Mouse (Mus musculus) MEL (cell line): ENCODE measurements at regions not wholly inside any gene's neighbourhood (a gene's known extent, or its start where the extent isn't known, plus 50 kb on each side); places are given as distances from the start of the nearest gene placed in this dataset.

Experiments used
- DNase-seq: peaks from one replicate; pipeline ENCODE4 v3.0.0; 2011; ENCODE audit warnings: low read depth, low spot score
- H3K27ac ChIP-seq: 2 replicates; pipeline ENCODE4 v1.5.1; 2012; ENCODE audit warnings: low read depth, mild to moderate bottlenecking, control low read depth, low read length, moderate library complexity; ENCODE audit not compliant: control insufficient read depth
- H3K27me3 ChIP-seq, 2 experiments: fragments of 150-350 bp in 1 of 2; sonication (generic) in 1 of 2; 2 replicates each; pipeline ENCODE4 v1.6.1; 2012; ENCODE audit warnings: low read length in 2 of 2, mild to moderate bottlenecking in 2 of 2, improper control_type of control experiment in 1 of 2, moderate library complexity in 1 of 2; ENCODE audit not compliant: insufficient read depth in 2 of 2, control insufficient read depth in 1 of 2
- H3K36me3 ChIP-seq, 2 experiments: 2 replicates each; pipeline ENCODE4 v1.6.1; 2012 to 2014; ENCODE audit warnings: low read length in 2 of 2, improper control_type of control experiment in 1 of 2, inconsistent platforms in 1 of 2, mild to moderate bottlenecking in 1 of 2; ENCODE audit not compliant: insufficient read depth in 2 of 2, control insufficient read depth in 1 of 2
- H3K4me1 ChIP-seq, 2 experiments: fragments of 150-350 bp in 1 of 2; sonication (generic) in 1 of 2; 2 replicates each; pipeline ENCODE4 v1.6.1; 2012; ENCODE audit warnings: low read length in 2 of 2, improper control_type of control experiment in 1 of 2, mild to moderate bottlenecking in 1 of 2; ENCODE audit not compliant: insufficient read depth in 2 of 2, control insufficient read depth in 1 of 2
- H3K4me3 ChIP-seq, 2 experiments: fragments of 150-350 bp in 1 of 2; sonication (generic) in 1 of 2; 2 replicates each; pipeline ENCODE4 v1.5.1; 2012; ENCODE audit warnings: low read depth in 2 of 2, low read length in 2 of 2, mild to moderate bottlenecking in 2 of 2, moderate library complexity in 2 of 2, control low read depth in 1 of 2, improper control_type of control experiment in 1 of 2; ENCODE audit not compliant: control insufficient read depth in 1 of 2, insufficient read depth in 1 of 2
- H3K79me2 ChIP-seq: 2 replicates; pipeline ENCODE4 v1.6.1; 2012; ENCODE audit warnings: mild to moderate bottlenecking, low read length, moderate library complexity; ENCODE audit not compliant: control insufficient read depth, poor library complexity, insufficient read depth
- H3K9ac ChIP-seq: 2 replicates; pipeline ENCODE4 v1.6.1; 2012; ENCODE audit warnings: low read depth, mild to moderate bottlenecking, control low read depth, low read length, moderate library complexity; ENCODE audit not compliant: control insufficient read depth, poor library complexity, severe bottlenecking
- H3K9me3 ChIP-seq: fragments of 150-350 bp; sonication (generic); replicated peaks from 2 replicates; pipeline ENCODE4 v1.6.1; 2012; ENCODE audit warnings: mild to moderate bottlenecking, low read length, improper control_type of control experiment, moderate library complexity; ENCODE audit not compliant: insufficient read depth
- BHLHE40 ChIP-seq: IDR thresholded peaks from 2 replicates; pipeline ENCODE4 v1.6.1; 2012; ENCODE audit warnings: low read depth, mild to moderate bottlenecking, inconsistent platforms, low read length, improper control_type of control experiment, borderline replicate concordance
- ELF1 ChIP-seq: IDR thresholded peaks from 2 replicates; pipeline ENCODE4 v1.6.1; 2014; ENCODE audit warnings: low read depth, mild to moderate bottlenecking, inconsistent platforms, low read length, improper control_type of control experiment, moderate library complexity
- HCFC1 ChIP-seq: IDR thresholded peaks from 2 replicates; pipeline ENCODE4 v1.6.1; 2012; ENCODE audit warnings: low read depth, mild to moderate bottlenecking, inconsistent platforms, low read length, improper control_type of control experiment, moderate library complexity
- JUND ChIP-seq: IDR thresholded peaks from 2 replicates; pipeline ENCODE4 v1.6.1; 2011; ENCODE audit warnings: low read depth, mild to moderate bottlenecking, improper control_type of control experiment, low read length
- KAT2A ChIP-seq: conservative IDR thresholded peaks from 2 replicates; pipeline ENCODE4 v1.6.1; 2012; ENCODE audit warnings: low read depth, low read length, improper control_type of control experiment, inconsistent platforms
- MAFK ChIP-seq: IDR thresholded peaks from 2 replicates; pipeline ENCODE4 v1.6.1; 2011; ENCODE audit warnings: low read depth, mild to moderate bottlenecking, low read length, improper control_type of control experiment, borderline replicate concordance
- MEF2A ChIP-seq: IDR thresholded peaks from 2 replicates; pipeline ENCODE4 v1.6.1; 2014; ENCODE audit warnings: low read depth, mild to moderate bottlenecking, inconsistent platforms, low read length, improper control_type of control experiment; ENCODE audit not compliant: poor library complexity, insufficient replicate concordance, severe bottlenecking; ENCODE audit errors: extremely low read depth
- MXI1 ChIP-seq: IDR thresholded peaks from 2 replicates; pipeline ENCODE4 v1.6.1; 2011; ENCODE audit warnings: mild to moderate bottlenecking, low read depth, low read length, improper control_type of control experiment
- MYB ChIP-seq: IDR thresholded peaks from 2 replicates; pipeline ENCODE4 v1.6.1; 2011; ENCODE audit warnings: mild to moderate bottlenecking, low read depth, low read length, improper control_type of control experiment
- POLR2AphosphoS2 ChIP-seq: IDR thresholded peaks from 2 replicates; pipeline ENCODE4 v1.6.1; 2011; ENCODE audit warnings: low read length, improper control_type of control experiment
- POLR2AphosphoS5 ChIP-seq: IDR thresholded peaks from 2 replicates; pipeline ENCODE4 v1.6.1; 2012; ENCODE audit warnings: low read depth, borderline replicate concordance, mild to moderate bottlenecking, inconsistent platforms, low read length, moderate library complexity, mixed read lengths
- RCOR1 ChIP-seq: IDR thresholded peaks from 2 replicates; pipeline ENCODE4 v1.6.1; 2012; ENCODE audit warnings: low read depth, mild to moderate bottlenecking, inconsistent platforms, low read length, improper control_type of control experiment
- SIN3A ChIP-seq: IDR thresholded peaks from 2 replicates; pipeline ENCODE4 v1.6.1; 2012; ENCODE audit warnings: low read length, improper control_type of control experiment, inconsistent platforms
- SMC3 ChIP-seq: IDR thresholded peaks from 2 replicates; pipeline ENCODE4 v1.6.1; 2011; ENCODE audit warnings: low read depth, low read length, improper control_type of control experiment
- TBP ChIP-seq: IDR thresholded peaks from 2 replicates; pipeline ENCODE4 v1.8.0; 2011; ENCODE audit warnings: low read depth, low read length, improper control_type of control experiment
- UBTF ChIP-seq: IDR thresholded peaks from 2 replicates; pipeline ENCODE4 v1.6.1; 2012; ENCODE audit warnings: low read depth, mild to moderate bottlenecking, inconsistent platforms, low read length, improper control_type of control experiment, moderate library complexity, borderline replicate concordance; ENCODE audit not compliant: insufficient read depth

GRCm38 (mm10) chr19:32956916-32957558 lies 199.7 kb downstream of the Pten start (continued):
- TF ChIP-seq JUND (no peak), HCFC1 (no peak), ELF1 (no peak), SMC3 (no peak), MYB (no peak), TBP (peak; percentile 40; the same call in 1 of the 2 replicates), POLR2AphosphoS5 (no peak), MXI1 (peak; percentile 56; the same call in 1 of the 2 replicates)

GRCm38 (mm10) chr19:32958276-32958675 lies 201.0 kb downstream of the Pten start:
- no peaks in the 10 kb centered on the region for H3K9me3 ChIP-seq
- TF ChIP-seq MXI1, result no peak
- no peak for TF ChIP-seq UBTF
- no peak for TF ChIP-seq KAT2A
- no peak for TF ChIP-seq BHLHE40
- TF ChIP-seq MAFK, result no peak
- TF ChIP-seq RCOR1, result no peak
- TF ChIP-seq MYB, result no peak
- no peak for TF ChIP-seq MEF2A
- no peak overlapping the region for H3K9ac ChIP-seq
- no peaks in the 10 kb centered on the region for H3K79me2 ChIP-seq
- H3K27me3 ChIP-seq, result no peaks in the 10 kb centered on the region
- DNase-seq, result peak; percentile 8
- H3K27ac ChIP-seq, result no peak overlapping the region
- no peak overlapping the region for H3K4me3 ChIP-seq
- H3K36me3 ChIP-seq, result peaks cover 0 to 45% of the 10 kb centered on the region in 2 experiments; a peak in 2 of 4 replicates
- H3K4me1 ChIP-seq, result peaks cover 29 to 69% of the 10 kb centered on the region in 2 experiments

- H3K79me2 ChIP-seq, result no peaks in the 10 kb centered on the region
- peak; percentile 36 for DNase-seq
- peaks cover 0 to 43% of the 10 kb centered on the region in 2 experiments; a peak in 2 of 4 replicates for H3K36me3 ChIP-seq
- H3K4me3 ChIP-seq, result no peak overlapping the region
- H3K27ac ChIP-seq, result no peak overlapping the region
- H3K9ac ChIP-seq, result no peak overlapping the region
- TF ChIP-seq UBTF, result no peak
- TF ChIP-seq POLR2AphosphoS2, result no peak
- no peak for TF ChIP-seq JUND
- no peak for TF ChIP-seq MEF2A
- TF ChIP-seq RCOR1, result no peak
- 0 out of 2 replicates have a peak, but pooled peaks have one; percentile 8 for TF ChIP-seq SIN3A
- TF ChIP-seq, all 39 proteins: peak for 1
- Histone ChIP-seq H3K9me3 (no peaks in the 10 kb centered on the region), H3K4me1 (peaks cover 30 to 69% of the 10 kb centered on the region in 2 experiments), H3K27me3 (no peaks in the 10 kb centered on the region)
Measured at GRCm38 (mm10) chr19:32958791-32959190, 201.5 kb downstream of the Pten start.
